Mouse (Mus musculus) right cerebral cortex, postnatal 25 days (tissue): ENCODE measurements around the gene Col19a1.
"Not testable (repeated sequence)": the region's sequence is repeated elsewhere in the genome, so short reads cannot be mapped to it uniquely, and the experiment has no call there.

Experiments used
- DNase-seq: peaks from one replicate; pipeline ENCODE4 v3.0.0; 2022

Gene Col19a1

GRCm38 (mm10) chr1:24587141-24587541, at the start of gene Col19a1:
Gene Col19a1 (minus strand): TSS chr1:24587472.
- DNase-seq: peak; percentile 45

- peak; percentile 7 for DNase-seq
Observed at GRCm38 (mm10) chr1:24633553-24634132, 46.4 kb upstream of the Col19a1 start.

DNA sequence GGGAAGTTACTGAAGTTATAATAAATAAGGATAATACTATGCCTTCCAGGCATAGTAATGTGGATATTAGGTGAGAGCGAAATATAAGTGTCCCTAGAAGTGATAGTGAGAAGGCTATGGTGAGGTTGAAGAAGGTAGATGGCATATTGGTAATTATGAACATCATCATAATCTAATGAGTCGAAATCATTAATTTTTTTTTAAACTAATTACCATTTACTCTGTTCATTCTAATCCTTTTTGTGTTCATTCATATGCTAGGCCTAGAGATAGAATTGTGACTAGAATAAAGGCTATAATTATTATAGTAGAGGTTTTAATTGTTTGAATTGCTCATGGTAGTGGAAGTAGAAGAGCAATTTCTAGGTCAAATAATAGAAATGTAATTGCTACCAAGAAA, 25.3 kb upstream of the Col19a1 start:
- not testable (repeated sequence) for DNase-seq

- no peak for DNase-seq
Observed at GRCm38 (mm10) chr1:24595096-24595495, 7.8 kb upstream of the Col19a1 start.

DNA sequence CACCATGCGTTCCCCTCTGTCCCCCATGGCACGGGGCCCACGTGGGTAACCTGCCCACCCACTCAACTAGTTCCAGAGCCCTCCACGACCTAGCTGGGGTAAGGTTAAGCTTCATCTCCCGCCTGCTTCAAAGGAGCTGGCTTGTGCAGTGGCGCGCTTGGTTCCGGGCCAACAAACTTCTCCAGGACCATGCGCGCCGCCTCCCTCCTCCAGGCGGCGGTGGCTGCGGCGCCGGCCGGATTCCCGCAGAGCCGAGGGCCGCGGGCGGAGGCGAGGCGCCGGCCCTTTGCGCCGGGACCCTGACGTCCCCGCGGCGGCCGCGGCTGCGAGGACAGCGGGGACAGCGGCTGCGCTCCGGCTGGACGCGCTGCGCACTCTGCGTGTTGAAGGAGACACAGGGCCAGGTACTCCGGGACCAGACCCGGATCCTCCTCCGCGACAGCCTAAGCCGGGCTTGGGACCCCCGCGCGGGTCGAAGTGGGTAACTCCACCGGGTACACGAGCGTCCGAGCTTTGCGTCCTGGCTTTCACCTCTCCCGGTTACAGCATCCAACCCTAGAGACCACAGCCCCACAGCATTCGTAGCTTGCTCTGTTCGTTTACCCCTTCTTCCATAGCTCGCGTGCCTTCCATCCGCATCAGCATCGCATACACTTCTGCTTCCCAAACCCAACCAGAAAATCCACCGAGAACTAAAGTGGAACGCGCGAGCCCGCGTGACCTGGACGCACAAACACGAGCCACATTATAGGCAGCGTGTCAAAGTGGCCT, 717 bp downstream of the Col19a1 start:
- peak; percentile 68 for DNase-seq

DNA sequence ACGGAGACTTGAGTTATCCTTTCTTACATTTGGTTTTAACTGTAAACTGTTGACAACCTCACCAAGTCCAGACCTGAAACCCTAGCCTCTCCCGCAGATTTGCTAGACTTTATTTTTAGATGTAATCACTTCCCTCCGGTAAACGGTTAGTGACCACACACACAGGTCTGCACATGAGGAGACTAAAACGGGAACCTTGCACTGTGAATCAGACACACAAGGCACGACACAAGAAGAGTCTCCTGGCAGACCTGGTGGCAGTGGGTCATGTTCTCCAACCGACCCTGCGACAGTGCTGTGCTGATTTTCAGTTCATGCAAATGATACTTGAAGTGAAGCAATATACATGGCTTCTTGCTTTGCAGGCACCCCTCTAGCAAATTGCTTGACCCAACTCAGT, 14.7 kb downstream of the Col19a1 start:
- DNase-seq: no peak

GRCm38 (mm10) chr1:24564113-24564512, 23.2 kb downstream of the Col19a1 start:
- DNase-seq: no peak

DNA sequence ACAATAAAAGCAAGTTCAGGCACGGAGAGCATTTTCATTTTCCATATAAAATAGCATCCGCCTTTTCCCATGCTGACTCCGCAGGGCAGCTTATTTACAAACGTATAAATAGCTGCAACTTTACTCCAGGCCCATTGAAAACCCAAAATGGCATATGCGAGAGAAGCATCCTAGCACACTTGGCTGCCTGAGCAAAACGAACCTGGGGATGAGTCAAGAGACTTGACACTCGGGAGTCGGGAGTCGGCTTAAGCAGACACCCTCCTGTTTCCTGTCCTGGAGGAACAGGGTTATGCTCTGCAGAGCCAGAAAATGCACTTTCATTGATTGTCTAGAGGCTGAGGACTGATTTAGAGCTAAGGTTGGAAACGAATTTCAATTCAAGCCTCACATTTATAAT, 29.3 kb downstream of the Col19a1 start:
- no peak for DNase-seq

DNA sequence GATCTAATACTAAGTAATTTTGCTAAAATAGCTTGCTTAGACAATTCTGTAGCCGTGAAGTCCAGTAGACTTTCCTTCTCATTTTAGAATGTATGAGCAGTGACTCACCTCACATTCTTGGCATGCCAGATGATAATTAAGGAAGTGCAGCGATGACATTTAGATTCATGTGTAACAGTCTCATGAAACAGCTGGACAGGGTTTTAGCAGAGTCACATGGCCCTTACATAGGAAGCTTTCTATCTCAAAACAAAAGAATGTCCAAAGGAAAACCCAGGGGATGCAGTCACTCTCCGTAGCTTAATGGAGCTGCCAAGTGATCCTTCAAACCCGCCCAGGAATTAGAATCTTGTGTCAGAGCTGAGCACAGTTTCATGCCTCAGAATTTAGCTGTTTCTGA, 33.8 kb downstream of the Col19a1 start:
- no peak for DNase-seq

DNA sequence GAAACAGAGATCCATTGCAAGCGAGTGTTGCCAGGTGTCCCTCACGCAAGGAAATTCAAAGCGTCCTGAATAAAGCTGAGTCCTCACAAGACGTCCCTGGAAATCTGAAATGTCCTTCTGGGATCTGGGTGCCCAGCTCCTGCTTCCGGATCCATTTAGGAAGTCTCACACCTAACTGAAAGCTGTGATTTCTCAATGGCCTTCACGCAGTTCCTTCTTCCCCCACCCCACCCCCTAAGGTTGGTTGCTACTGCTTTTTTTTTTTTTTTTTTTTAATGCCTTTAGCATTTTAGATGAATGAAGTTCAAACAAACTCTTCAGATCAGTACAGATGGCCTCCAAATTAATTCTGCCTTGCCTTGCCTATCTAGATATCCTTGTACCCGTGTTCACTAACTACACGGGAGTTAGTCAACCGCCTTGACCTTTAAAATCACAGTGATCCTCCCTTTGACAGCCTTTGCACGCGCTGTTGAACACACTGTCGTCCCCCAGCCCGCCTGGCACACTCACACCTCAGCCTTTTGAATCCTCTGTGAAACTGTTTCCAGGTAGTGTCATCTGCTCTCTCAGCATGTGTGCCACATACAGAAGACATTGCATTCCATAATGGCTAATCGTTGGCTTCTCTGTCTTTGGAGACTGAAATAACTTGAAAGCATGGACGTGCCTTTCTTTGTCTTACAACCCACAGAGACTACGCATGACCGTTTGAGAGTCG, 36.6 kb downstream of the Col19a1 start:
- no peak for DNase-seq

- no peak for DNase-seq
Observed at GRCm38 (mm10) chr1:24550031-24550430, 37.2 kb downstream of the Col19a1 start.

DNA sequence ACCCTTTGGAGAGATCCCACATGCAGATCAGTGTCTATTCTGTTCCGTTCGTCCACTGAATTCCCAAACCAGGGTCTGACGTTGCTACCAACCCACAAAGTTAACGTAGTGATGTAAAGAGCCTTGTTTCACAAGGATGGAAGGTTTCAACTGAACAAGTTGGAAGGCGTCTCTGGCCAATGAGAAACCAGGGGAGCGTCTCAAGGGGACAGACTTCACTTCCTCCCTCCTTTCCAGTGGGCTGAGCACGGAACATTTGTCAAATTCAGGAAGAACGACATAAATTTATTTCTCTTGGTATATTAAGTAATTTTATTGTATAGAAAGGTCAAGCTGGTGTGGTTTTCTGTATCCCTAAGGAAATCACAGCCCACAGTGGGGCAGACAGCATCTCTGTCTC, 38.2 kb downstream of the Col19a1 start:
- no peak for DNase-seq

GRCm38 (mm10) chr1:24547574-24547973, 39.7 kb downstream of the Col19a1 start:
- no peak for DNase-seq

DNA sequence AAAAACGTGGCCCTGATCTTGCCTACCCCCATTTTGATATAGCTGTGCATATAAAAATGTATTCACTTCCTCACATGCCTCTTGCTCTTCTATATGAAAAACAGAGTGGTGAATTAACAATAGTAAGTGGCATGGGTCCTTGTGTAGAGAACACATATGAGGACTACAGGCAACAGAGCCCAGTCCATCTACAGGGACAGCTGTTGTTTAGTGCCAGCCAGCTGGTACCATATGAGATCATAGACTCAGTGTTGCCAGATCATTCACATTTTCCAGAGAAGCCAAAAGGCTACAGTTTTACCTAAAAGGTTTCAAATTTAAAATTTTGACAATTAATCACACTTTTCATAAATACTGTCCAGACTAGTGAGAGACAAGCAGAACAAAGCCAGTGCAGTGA, 47.4 kb downstream of the Col19a1 start:
- no peak for DNase-seq

- no peak for DNase-seq
Observed at GRCm38 (mm10) chr1:24527194-24527593, 60.1 kb downstream of the Col19a1 start.

DNA sequence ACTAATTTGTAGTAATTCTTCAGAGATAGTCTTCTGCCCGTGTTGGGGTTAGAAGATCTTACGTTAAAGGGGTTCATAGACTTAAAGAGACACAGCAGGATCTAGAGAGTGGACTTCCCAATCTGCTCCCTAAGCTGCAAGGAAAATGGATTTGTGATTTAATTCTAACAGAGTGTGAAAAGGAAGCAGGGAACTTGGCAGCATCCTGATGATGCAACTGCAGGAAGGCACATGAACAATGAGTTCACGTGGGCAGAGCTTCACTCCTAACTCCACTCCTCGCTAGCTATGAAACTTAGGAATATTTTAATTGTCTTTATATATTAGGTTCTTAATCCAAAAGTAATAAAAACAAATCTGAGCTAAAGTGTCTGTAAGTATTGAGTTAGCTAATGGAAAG, 69.8 kb downstream of the Col19a1 start:
- no peak for DNase-seq

DNA sequence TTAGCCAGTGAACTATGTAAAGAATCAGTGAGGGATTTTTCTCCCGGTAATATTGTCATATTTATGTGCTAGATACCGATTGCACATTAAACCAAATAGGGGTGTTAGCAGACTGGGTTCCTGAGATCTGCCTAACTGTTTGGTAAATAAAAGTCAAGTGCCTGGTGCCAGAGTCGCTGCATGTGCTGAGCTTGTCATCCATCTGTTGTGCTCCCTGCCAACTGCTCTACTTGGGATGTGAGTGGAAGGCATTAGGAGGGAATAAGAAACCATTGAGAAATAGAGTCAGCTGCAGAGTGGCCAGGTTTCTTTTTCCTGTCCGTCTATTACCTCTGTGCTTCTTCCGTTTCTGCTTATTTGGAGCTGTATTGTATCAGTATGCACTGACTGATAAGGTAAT, 71.9 kb downstream of the Col19a1 start:
- no peak for DNase-seq

GRCm38 (mm10) chr1:24511536-24511935, 75.7 kb downstream of the Col19a1 start:
- DNase-seq: no peak

DNA sequence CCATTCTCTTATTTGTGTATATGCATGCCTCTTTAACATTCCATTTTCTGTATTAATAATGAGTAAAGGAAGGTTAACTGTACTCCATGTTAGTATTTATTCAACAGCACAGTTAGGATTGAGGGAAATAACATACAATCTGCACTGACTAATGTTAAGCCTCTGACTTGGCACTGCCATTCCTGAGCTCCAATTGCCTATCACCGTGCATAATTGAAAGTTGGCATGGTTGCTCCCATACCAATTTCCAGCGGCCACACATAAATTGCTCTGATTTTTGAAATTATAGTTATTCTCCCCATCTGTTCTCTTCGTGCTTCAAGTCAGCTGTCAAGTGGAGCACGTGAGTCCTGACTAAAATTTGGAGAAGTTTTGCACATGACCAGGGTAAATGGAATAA, 91.9 kb downstream of the Col19a1 start:
- DNase-seq: no peak

- no peak for DNase-seq
Observed at GRCm38 (mm10) chr1:24484161-24484560, 103.1 kb downstream of the Col19a1 start.

DNA sequence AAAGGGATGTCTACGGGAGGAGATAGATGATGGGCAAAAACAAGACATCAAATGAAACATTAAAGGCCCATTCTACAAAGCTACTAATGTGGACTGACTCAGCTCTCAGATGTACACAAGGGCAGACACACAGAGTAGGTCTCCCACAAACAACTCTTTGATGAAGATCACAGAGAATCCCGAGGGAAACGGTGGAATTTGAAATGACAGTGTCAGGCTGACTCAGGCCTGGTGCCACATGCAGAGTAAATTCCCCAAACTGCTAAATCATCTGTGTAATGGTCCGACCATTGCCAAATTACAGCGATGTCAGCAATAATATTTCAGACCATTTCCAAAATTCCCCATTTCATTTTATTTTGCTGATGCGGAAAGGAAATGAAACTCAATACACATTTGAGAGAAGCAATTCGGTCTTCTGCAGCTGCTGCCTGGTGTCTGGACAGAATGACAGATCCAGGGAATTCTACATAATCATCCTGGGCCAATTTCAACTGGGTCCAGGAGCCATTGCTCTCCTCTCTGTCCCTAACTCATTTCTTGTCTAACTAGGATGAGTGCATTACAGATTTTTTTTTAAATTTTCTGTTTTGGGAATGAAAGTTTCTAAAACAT, 116.1 kb downstream of the Col19a1 start:
- DNase-seq: no peak

DNA sequence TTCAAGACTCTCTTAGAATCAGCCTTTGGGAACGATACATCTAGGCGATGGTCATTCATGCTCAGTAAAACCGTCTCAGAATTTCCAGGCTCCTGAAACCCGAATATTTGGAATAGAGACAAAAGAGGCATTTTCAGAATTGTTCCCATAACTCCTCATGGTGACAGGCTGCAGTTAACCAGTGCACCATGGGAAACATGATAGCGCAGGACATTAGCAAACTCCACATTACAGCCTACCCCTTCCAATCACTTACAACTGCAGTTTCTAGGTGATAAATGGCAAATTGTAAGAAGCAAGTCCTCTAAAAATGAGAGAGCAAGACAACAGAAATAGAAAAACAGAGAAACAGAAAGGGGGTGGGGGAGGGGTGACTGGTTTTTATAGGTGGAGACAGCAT, 116.6 kb downstream of the Col19a1 start:
- no peak for DNase-seq

GRCm38 (mm10) chr1:24461305-24461887, 125.9 kb downstream of the Col19a1 start:
- DNase-seq: no peak
